Mouse (Mus musculus): ENCODE measurements at regions not wholly inside any gene's neighbourhood (a gene's known extent, or its start where the extent isn't known, plus 50 kb on each side); places are given as distances from the start of the nearest gene placed in this dataset.

GRCm38 (mm10) chr10:44628387-44628786 is 100.1 kb upstream of the Prdm1 start:
- Histone ChIP-seq H3K4me2 (replicated peaks) (no peak overlapping the region), H3K4me3 (no peak overlapping the region), H3K27ac (no peak overlapping the region), H3K36me3 (no peaks in the 10 kb centered on the region), H3K4me1 (no peaks in the 10 kb centered on the region), H3K9ac (no peak overlapping the region), H3K27me3 (no peaks in the 10 kb centered on the region), H3K9me3 (no peaks in the 10 kb centered on the region)
- ATAC-seq (ENCODE audit: insufficient number of reproducible peaks, insufficient read depth, low FRiP score, low TSS enrichment), result no peak
- 91% methylated on average over 3 of the region's 3 CpGs for WGBS

GRCm38 (mm10) chr10:44627431-44627830 is 99.1 kb upstream of the Prdm1 start:
- no peaks in the 10 kb centered on the region for H3K27me3 ChIP-seq
- no peak overlapping the region for H3K4me3 ChIP-seq
- H3K9ac ChIP-seq, result no peak overlapping the region
- ATAC-seq (ENCODE audit: insufficient number of reproducible peaks, insufficient read depth, low FRiP score, low TSS enrichment), result no peak
- no peak overlapping the region for H3K4me2 ChIP-seq (replicated peaks)
- no peaks in the 10 kb centered on the region for H3K36me3 ChIP-seq
- no peaks in the 10 kb centered on the region for H3K9me3 ChIP-seq
- no peaks in the 10 kb centered on the region for H3K4me1 ChIP-seq
- H3K27ac ChIP-seq, result no peak overlapping the region
- 89% methylated on average over 3 of the region's 3 CpGs for WGBS

- ATAC-seq (ENCODE audit: insufficient number of reproducible peaks, insufficient read depth, low FRiP score, low TSS enrichment), result no peak
- 85% methylated on average over 4 of the region's 4 CpGs for WGBS
Measured at GRCm38 (mm10) chr10:44625521-44625920, 97.2 kb upstream of the Prdm1 start.

GRCm38 (mm10) chr10:44615586-44615985 is 87.3 kb upstream of the Prdm1 start:
- Histone ChIP-seq H3K4me2 (replicated peaks) (no peak overlapping the region), H3K9me3 (no peaks in the 10 kb centered on the region), H3K9ac (no peak overlapping the region), H3K4me1 (no peaks in the 10 kb centered on the region), H3K27me3 (no peaks in the 10 kb centered on the region), H3K36me3 (no peaks in the 10 kb centered on the region), H3K4me3 (no peak overlapping the region), H3K27ac (no peak overlapping the region)
- WGBS, result 56% methylated on average over 1 of the region's 1 CpGs
- no peak for ATAC-seq (ENCODE audit: insufficient number of reproducible peaks, insufficient read depth, low FRiP score, low TSS enrichment)

More at GRCm38 (mm10) chr10:44625521-44625920, 97.2 kb upstream of the Prdm1 start:
- Histone ChIP-seq H3K4me3 (no peak overlapping the region), H3K27ac (no peak overlapping the region), H3K27me3 (no peaks in the 10 kb centered on the region), H3K4me2 (replicated peaks) (no peak overlapping the region), H3K9me3 (no peaks in the 10 kb centered on the region), H3K4me1 (no peaks in the 10 kb centered on the region), H3K9ac (no peak overlapping the region), H3K36me3 (no peaks in the 10 kb centered on the region)

- no peak for ATAC-seq (ENCODE audit: insufficient number of reproducible peaks, insufficient read depth, low FRiP score, low TSS enrichment)
- WGBS, result 95% methylated on average over 7 of the region's 7 CpGs
- H3K9me3 ChIP-seq, result no peaks in the 10 kb centered on the region
- H3K4me3 ChIP-seq, result no peak overlapping the region
- H3K4me1 ChIP-seq, result no peaks in the 10 kb centered on the region
- H3K27ac ChIP-seq, result no peak overlapping the region
- no peaks in the 10 kb centered on the region for H3K27me3 ChIP-seq
- no peak overlapping the region for H3K4me2 ChIP-seq (replicated peaks)
- no peak overlapping the region for H3K9ac ChIP-seq
- no peaks in the 10 kb centered on the region for H3K36me3 ChIP-seq
Measured at GRCm38 (mm10) chr10:44612571-44612970, 84.3 kb upstream of the Prdm1 start.

- Histone ChIP-seq H3K9me3 (no peaks in the 10 kb centered on the region), H3K36me3 (no peaks in the 10 kb centered on the region), H3K4me2 (replicated peaks) (no peak overlapping the region), H3K27me3 (no peaks in the 10 kb centered on the region), H3K4me3 (no peak overlapping the region), H3K4me1 (no peaks in the 10 kb centered on the region), H3K27ac (no peak overlapping the region), H3K9ac (no peak overlapping the region)
- ATAC-seq (ENCODE audit: insufficient number of reproducible peaks, insufficient read depth, low FRiP score, low TSS enrichment), result no peak
- WGBS, result 82% methylated on average over 5 of the region's 5 CpGs
Measured at GRCm38 (mm10) chr10:44611399-44611798, 83.1 kb upstream of the Prdm1 start.

- no peak overlapping the region for H3K4me3 ChIP-seq
- H3K4me2 ChIP-seq (replicated peaks), result no peak overlapping the region
- H3K27ac ChIP-seq, result no peak overlapping the region
- H3K9me3 ChIP-seq, result no peaks in the 10 kb centered on the region
- no peak for ATAC-seq (ENCODE audit: insufficient number of reproducible peaks, insufficient read depth, low FRiP score, low TSS enrichment)
- no peaks in the 10 kb centered on the region for H3K36me3 ChIP-seq
- H3K9ac ChIP-seq, result no peak overlapping the region
- H3K4me1 ChIP-seq, result no peaks in the 10 kb centered on the region
- 75% methylated on average over 6 of the region's 6 CpGs for WGBS
- no peaks in the 10 kb centered on the region for H3K27me3 ChIP-seq
Measured at GRCm38 (mm10) chr10:44609187-44609586, 80.9 kb upstream of the Prdm1 start.

GRCm38 (mm10) chr10:44607334-44607851 is 79.1 kb upstream of the Prdm1 start:
- Histone ChIP-seq H3K4me2 (replicated peaks) (no peak overlapping the region), H3K36me3 (no peaks in the 10 kb centered on the region), H3K27me3 (no peaks in the 10 kb centered on the region), H3K9me3 (no peaks in the 10 kb centered on the region), H3K4me1 (no peaks in the 10 kb centered on the region), H3K4me3 (no peak overlapping the region), H3K9ac (no peak overlapping the region), H3K27ac (no peak overlapping the region)
- WGBS, result 70% methylated on average over 5 of the region's 5 CpGs
- ATAC-seq (ENCODE audit: insufficient number of reproducible peaks, insufficient read depth, low FRiP score, low TSS enrichment), result no peak

GRCm38 (mm10) chr10:44604512-44604911 is 76.2 kb upstream of the Prdm1 start:
- WGBS, result 92% methylated on average over 11 of the region's 11 CpGs
- H3K4me3 ChIP-seq, result no peak overlapping the region
- H3K36me3 ChIP-seq, result no peaks in the 10 kb centered on the region
- no peak for ATAC-seq (ENCODE audit: insufficient number of reproducible peaks, insufficient read depth, low FRiP score, low TSS enrichment)
- no peak overlapping the region for H3K27ac ChIP-seq
- H3K9ac ChIP-seq, result no peak overlapping the region
- H3K27me3 ChIP-seq, result no peaks in the 10 kb centered on the region
- no peaks in the 10 kb centered on the region for H3K9me3 ChIP-seq
- H3K4me2 ChIP-seq (replicated peaks), result no peak overlapping the region
- H3K4me1 ChIP-seq, result peaks cover 8% of the 10 kb centered on the region; the same call in 1 of the 2 replicates

- no peak overlapping the region for H3K4me3 ChIP-seq
- H3K4me1 ChIP-seq, result peaks cover 16% of the 10 kb centered on the region
- H3K27ac ChIP-seq, result no peak overlapping the region
- no peaks in the 10 kb centered on the region for H3K9me3 ChIP-seq
- WGBS, result 64% methylated on average over 5 of the region's 5 CpGs
- ATAC-seq (ENCODE audit: insufficient number of reproducible peaks, insufficient read depth, low FRiP score, low TSS enrichment), result no peak
- H3K36me3 ChIP-seq, result no peaks in the 10 kb centered on the region
- no peak overlapping the region for H3K4me2 ChIP-seq (replicated peaks)
- no peak overlapping the region for H3K9ac ChIP-seq
- H3K27me3 ChIP-seq, result no peaks in the 10 kb centered on the region
Measured at GRCm38 (mm10) chr10:44603461-44603860, 75.2 kb upstream of the Prdm1 start.

- Histone ChIP-seq H3K4me2 (replicated peaks) (no peak overlapping the region), H3K9me3 (no peaks in the 10 kb centered on the region), H3K4me3 (no peak overlapping the region), H3K9ac (no peak overlapping the region), H3K4me1 (peaks cover 16% of the 10 kb centered on the region), H3K27me3 (no peaks in the 10 kb centered on the region), H3K36me3 (no peaks in the 10 kb centered on the region), H3K27ac (no peak overlapping the region)
- ATAC-seq (ENCODE audit: insufficient number of reproducible peaks, insufficient read depth, low FRiP score, low TSS enrichment), result no peak
- WGBS, result 72% methylated on average over 10 of the region's 10 CpGs
Measured at GRCm38 (mm10) chr10:44601550-44601949, 73.2 kb upstream of the Prdm1 start.

- WGBS, result 11% methylated on average over 4 of the region's 4 CpGs
- H3K36me3 ChIP-seq, result no peaks in the 10 kb centered on the region
- no peaks in the 10 kb centered on the region for H3K9me3 ChIP-seq
- H3K27me3 ChIP-seq, result no peaks in the 10 kb centered on the region
- H3K4me2 ChIP-seq (replicated peaks), result peak overlapping the region; percentile 25; the same call in 1 of the 2 replicates
- H3K9ac ChIP-seq, result no peak overlapping the region
- H3K4me1 ChIP-seq, result peaks cover 16% of the 10 kb centered on the region
- peak overlapping the region; percentile 57 for H3K27ac ChIP-seq
- no peak overlapping the region for H3K4me3 ChIP-seq
- 0 out of 2 replicates have a peak, but pooled peaks have one; percentile 52 for ATAC-seq (ENCODE audit: insufficient number of reproducible peaks, insufficient read depth, low FRiP score, low TSS enrichment)
Measured at GRCm38 (mm10) chr10:44599964-44600334, 71.6 kb upstream of the Prdm1 start.
